Mouse (Mus musculus): ENCODE measurements around the gene Cfdp1. TPM values are rescaled to one million over a fixed set of nuclear protein-coding genes. Genes with fewer than 3 reads are reported as not detected.

The Cfdp1 gene
- polyA plus RNA-seq, 1 experiment from 2014 or later, result 184 TPM

DNA sequence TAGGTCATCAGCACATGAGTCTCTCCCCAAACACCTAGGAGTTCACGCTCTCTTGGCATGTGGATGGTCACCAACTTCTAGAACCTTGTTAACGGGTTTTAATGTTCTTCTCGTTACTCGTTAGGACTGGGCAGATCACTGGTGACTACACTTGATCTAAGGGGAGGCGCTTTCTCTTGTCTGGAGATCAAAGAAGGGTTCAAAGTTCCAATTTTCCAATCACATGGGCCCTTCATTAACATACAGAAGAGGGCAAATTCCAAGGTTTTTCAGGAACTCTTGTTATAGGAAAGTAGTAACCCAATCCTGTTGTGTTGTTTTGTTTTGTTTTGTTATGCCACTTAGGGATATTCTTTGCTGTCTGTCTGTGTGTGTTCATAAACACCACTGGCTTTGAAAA, 95.3 kb downstream of the Cfdp1 start:
- 68% methylated on average over 5 of the region's 5 CpGs for WGBS
- no peak for ATAC-seq
- Histone ChIP-seq H3K4me2 (no peak overlapping the region), H3K4me1 (peaks cover 3% of the 10 kb centered on the region; the same call in 1 of the 2 replicates), H3K27ac (no peak overlapping the region), H3K27me3 (no peaks in the 10 kb centered on the region), H3K9ac (no peak overlapping the region), H3K9me3 (replicated peaks) (no peaks in the 10 kb centered on the region), H3K4me3 (no peak overlapping the region), H3K36me3 (ENCODE audit: poor library complexity, severe bottlenecking) (no peaks in the 10 kb centered on the region)

DNA sequence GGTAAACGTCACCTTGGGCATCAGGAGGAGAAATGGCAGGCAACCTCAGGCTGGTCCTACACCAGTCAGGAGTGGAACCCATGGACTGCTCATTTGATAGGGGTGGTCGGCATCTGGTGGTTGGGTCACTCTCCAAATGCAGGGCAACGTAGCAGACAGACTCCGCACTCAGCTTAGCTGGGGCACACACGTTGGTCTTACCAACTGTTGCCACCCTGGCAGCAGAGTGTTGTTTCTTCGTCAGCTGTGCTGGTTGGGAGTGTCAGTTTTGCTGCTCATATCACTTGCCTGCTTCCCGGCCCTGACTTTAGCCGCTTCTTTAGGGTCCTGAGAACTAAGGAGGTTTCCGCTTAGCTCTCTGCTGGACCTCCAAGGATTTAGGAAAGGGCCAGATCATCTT, 96.5 kb downstream of the Cfdp1 start:
- no peak for ATAC-seq
- H3K27me3 ChIP-seq, result no peaks in the 10 kb centered on the region
- H3K27ac ChIP-seq, result no peak overlapping the region
- peaks cover 3% of the 10 kb centered on the region; the same call in 1 of the 2 replicates for H3K4me1 ChIP-seq
- H3K4me2 ChIP-seq, result no peak overlapping the region
- 95% methylated on average over 9 of the region's 9 CpGs for WGBS
- no peaks in the 10 kb centered on the region for H3K9me3 ChIP-seq (replicated peaks)
- no peak overlapping the region for H3K4me3 ChIP-seq
- H3K36me3 ChIP-seq (ENCODE audit: poor library complexity, severe bottlenecking), result no peaks in the 10 kb centered on the region
- no peak overlapping the region for H3K9ac ChIP-seq

DNA sequence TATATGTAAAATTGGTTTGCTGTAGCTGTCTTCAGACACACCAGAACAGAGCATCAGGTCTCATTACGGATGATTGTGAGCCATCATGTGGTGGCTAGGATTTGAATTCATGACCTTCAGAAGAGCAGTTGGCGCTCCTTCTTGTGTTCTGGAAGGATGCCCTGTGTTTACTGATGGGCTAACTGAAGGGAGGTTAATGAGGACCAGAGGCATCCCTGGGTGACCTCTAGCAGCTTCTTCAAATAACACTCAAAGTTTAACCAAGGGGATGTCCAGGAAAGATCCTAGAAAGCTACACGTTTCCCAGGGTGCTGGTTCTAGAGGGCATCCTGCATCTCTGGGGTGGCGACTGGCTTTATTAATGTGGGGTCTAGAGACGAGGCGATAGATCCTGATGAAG, 99.4 kb downstream of the Cfdp1 start:
- Histone ChIP-seq H3K4me2 (no peak overlapping the region), H3K27me3 (no peaks in the 10 kb centered on the region), H3K9ac (no peak overlapping the region), H3K36me3 (ENCODE audit: poor library complexity, severe bottlenecking) (no peaks in the 10 kb centered on the region), H3K4me3 (no peak overlapping the region), H3K4me1 (no peaks in the 10 kb centered on the region), H3K9me3 (replicated peaks) (no peaks in the 10 kb centered on the region), H3K27ac (no peak overlapping the region)
- no peak for ATAC-seq
- WGBS, result 94% methylated on average over 6 of the region's 6 CpGs

DNA sequence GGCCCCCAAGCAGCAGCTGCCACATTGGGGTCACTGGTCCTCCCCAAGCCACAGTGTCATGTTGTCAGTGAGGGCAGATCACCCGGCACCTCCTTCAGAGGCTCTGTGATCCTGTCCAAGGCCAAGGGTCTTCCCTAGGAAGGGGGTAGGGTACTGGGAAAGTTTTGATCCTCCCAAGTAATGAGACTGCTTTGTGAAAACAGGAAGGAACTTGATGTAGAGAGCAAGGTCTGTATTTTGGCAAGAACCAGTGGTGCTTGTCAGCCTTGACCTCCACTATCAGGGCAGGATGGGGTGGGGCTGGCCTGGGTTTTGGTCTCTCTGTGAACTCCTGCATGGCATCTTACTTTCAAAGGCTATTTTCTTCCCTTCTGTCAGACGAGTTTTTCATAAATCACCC, 100.0 kb downstream of the Cfdp1 start:
- Histone ChIP-seq H3K4me2 (no peak overlapping the region), H3K36me3 (ENCODE audit: poor library complexity, severe bottlenecking) (no peaks in the 10 kb centered on the region), H3K4me1 (no peaks in the 10 kb centered on the region), H3K4me3 (no peak overlapping the region), H3K9me3 (replicated peaks) (no peaks in the 10 kb centered on the region), H3K27me3 (no peaks in the 10 kb centered on the region), H3K9ac (no peak overlapping the region), H3K27ac (no peak overlapping the region)
- no peak for ATAC-seq
- WGBS, result 69% methylated on average over 2 of the region's 2 CpGs

DNA sequence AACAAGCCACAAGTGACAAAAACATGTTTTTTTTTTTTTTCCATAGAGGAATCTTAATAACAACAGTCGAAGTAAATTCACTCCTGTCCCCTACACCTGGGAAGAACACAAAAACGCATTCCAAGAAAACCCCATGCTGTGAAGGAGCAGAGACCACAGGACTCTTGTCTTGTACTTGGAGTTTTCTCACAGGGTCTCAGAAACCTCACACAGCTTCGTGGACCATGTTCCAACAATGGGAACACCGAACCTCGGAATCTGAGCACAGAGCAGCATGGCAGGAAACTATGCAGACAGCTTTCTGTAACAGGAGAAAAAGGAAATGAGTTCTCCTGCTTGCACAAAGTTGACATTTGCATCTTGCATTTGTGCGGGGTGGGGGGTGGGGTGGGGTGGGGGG, 105.3 kb downstream of the Cfdp1 start:
- no peak for ATAC-seq
- Histone ChIP-seq H3K36me3 (ENCODE audit: poor library complexity, severe bottlenecking) (no peaks in the 10 kb centered on the region), H3K9ac (no peak overlapping the region), H3K27me3 (no peaks in the 10 kb centered on the region), H3K4me1 (peaks cover 24% of the 10 kb centered on the region), H3K4me3 (no peak overlapping the region), H3K4me2 (no peak overlapping the region), H3K9me3 (replicated peaks) (no peaks in the 10 kb centered on the region), H3K27ac (no peak overlapping the region)
- WGBS, result 62% methylated on average over 6 of the region's 6 CpGs

DNA sequence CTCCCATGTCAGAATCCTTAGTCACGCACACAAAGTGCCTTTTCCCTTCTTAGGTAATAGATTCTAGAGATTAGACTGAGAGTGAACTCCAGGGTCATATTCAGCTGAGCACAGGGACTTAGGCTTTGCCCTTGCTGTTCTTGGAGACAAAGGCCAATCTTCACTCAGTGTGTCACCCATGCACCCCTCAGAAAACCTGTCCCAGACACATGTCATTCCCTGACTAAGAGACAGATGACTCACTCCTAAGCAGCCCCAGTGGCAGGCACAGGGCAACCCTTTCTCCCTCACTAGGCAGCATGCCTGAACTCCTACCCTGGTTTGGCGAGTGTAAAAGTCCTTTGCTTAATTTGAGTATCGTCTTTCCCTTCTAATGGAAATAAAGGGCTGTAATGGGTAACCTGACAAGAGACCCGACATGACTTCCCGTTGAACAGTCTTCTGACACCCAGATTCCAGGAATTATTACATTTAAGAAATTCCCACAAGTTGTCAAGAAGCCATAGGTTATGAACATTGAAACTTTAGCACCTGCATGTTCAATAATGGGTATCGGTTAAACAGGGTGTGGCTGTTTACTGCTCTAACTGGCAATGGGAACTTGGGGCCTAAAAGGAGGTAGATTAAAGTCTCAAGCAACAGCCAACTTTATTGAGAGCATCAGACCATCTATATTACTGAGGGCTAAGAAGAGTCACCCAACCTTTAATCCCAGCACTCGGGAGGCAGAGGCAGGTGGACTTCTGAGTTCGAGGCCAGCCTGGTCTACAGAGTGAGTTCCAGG, 106.0 kb downstream of the Cfdp1 start:
- no peak overlapping the region for H3K9ac ChIP-seq
- ATAC-seq, result no peak
- no peak overlapping the region for H3K27ac ChIP-seq
- H3K9me3 ChIP-seq (replicated peaks), result no peaks in the 10 kb centered on the region
- no peak overlapping the region for H3K4me2 ChIP-seq
- H3K36me3 ChIP-seq (ENCODE audit: poor library complexity, severe bottlenecking), result no peaks in the 10 kb centered on the region
- H3K4me3 ChIP-seq, result no peak overlapping the region
- no peaks in the 10 kb centered on the region for H3K27me3 ChIP-seq
- 89% methylated on average over 8 of the region's 8 CpGs for WGBS
- peaks cover 24% of the 10 kb centered on the region for H3K4me1 ChIP-seq

DNA sequence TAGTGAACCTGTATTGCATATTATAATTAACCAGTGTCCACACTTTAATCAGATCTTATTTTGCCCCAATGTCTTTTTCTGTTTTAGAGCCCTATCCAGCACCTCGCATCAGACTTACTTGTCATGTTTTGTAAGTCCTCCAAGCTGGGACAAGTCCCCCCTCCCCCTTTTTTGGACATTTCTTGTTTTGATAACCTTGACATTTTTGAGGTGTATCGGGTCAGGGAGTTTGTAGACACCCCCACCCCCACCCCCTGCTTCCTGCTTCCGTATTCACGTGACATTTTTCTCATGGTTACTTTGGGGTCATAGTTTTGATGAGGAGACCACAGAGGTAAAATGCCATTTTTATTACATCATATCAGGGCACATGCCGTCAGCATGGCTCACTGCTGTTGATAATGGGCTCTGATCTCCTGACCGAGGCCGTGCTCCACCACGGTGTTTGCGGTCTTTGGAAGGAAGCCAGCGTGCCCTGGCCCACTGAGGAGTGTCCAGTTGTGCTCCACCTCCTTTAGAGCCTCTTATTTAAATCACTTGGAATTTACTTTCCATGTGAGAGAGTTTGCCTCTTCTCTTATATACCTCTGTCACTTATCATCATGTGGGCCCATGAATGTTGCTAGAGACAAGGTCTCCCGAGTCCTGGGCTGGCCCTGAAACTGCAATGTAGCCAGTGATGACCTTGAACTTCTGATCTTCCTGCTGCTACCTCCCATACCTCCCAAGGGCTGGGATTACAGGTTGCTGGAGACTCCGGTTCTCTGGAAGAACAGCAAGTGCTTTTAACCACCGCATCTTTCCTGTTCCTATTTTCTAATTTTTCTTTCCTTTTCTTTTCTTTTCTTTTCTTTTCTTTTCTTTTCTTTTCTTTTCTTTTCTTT, 107.3 kb downstream of the Cfdp1 start:
- H3K4me1 ChIP-seq, result peaks cover 37% of the 10 kb centered on the region
- no peak overlapping the region for H3K9ac ChIP-seq
- 81% methylated on average over 13 of the region's 13 CpGs for WGBS
- H3K4me3 ChIP-seq, result no peak overlapping the region
- no peak for ATAC-seq
- no peak overlapping the region for H3K4me2 ChIP-seq
- no peaks in the 10 kb centered on the region for H3K9me3 ChIP-seq (replicated peaks)
- no peak overlapping the region for H3K27ac ChIP-seq
- H3K36me3 ChIP-seq (ENCODE audit: poor library complexity, severe bottlenecking), result no peaks in the 10 kb centered on the region
- H3K27me3 ChIP-seq, result no peaks in the 10 kb centered on the region

DNA sequence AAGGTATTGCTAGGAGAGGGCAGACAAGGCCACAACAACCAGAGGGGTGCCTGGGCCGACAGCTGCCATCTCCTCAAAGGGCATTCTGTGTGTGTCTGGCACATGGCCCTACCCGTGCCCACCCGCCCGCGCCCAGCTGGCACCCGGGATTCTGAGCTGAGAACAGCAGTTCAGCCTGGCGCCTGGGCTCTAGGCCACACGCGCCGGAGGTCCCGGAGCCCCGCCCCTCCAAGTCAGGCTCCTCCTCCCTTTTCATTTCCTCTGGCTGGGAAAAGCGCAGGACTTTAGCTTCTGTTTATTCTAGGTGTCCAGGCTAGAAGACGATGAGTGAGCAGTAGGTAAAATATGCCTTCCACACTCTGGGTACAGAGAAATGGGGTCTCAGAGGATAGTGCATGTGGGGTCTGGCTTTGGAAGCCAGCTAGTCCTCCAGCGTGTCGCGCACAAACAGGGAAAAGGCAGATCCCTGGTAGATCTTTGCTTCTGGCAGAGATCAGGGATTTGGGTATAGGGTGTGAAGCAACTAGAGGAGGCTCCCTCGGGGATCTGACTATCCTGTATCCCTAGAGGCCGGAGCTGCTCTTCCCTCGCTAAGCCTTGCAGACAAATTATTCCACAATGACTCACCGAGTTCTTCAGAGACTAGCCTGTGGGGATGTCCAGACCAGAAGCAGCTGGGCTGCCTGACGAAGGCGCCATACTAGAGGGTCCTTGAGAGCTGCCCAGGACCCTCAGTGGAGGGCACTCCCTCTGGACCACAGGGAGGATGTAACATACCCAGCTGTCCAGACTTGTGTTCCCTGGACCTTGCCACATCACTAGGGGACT, 108.3 kb downstream of the Cfdp1 start:
- no peaks in the 10 kb centered on the region for H3K9me3 ChIP-seq (replicated peaks)
- peak overlapping the region; percentile 41 for H3K4me2 ChIP-seq
- H3K9ac ChIP-seq, result 0 out of 2 replicates have a peak overlapping the region, but pooled peaks have one; percentile 14
- ATAC-seq, result peak; percentile 76
- H3K27me3 ChIP-seq, result no peaks in the 10 kb centered on the region
- H3K27ac ChIP-seq, result peak overlapping the region; percentile 73
- H3K36me3 ChIP-seq (ENCODE audit: poor library complexity, severe bottlenecking), result no peaks in the 10 kb centered on the region
- H3K4me1 ChIP-seq, result peaks cover 47% of the 10 kb centered on the region
- WGBS, result 6% methylated on average over 22 of the region's 23 CpGs
- peak overlapping the region; percentile 3; the same call in 1 of the 2 replicates for H3K4me3 ChIP-seq

DNA sequence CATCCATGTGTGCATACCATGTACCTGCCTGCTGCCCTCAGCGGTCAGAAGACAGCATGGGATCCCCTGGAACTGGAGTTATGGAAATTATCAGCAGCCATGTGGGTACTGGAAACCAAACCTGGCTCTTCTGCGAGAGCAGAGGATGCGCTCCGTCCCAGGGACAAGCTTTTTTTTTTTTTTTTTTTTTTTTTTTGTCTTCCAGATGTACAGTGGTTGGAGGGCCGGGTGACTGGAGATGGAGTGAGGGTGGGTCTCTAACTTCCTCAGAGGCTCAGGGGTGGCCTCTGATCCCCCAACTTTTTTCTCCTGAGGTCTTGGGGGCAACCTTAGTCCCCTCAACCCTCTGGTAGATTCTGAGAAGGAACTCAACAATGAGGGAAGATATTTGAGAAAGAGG, 109.0 kb downstream of the Cfdp1 start:
- peaks cover 54% of the 10 kb centered on the region for H3K4me1 ChIP-seq
- H3K9me3 ChIP-seq (replicated peaks), result no peaks in the 10 kb centered on the region
- WGBS, result 47% methylated on average over 5 of the region's 5 CpGs
- no peaks in the 10 kb centered on the region for H3K27me3 ChIP-seq
- no peaks in the 10 kb centered on the region for H3K36me3 ChIP-seq (ENCODE audit: poor library complexity, severe bottlenecking)
- H3K27ac ChIP-seq, result peak overlapping the region; percentile 73
- no peak for ATAC-seq
- 0 out of 2 replicates have a peak overlapping the region, but pooled peaks have one; percentile 14 for H3K9ac ChIP-seq
- H3K4me3 ChIP-seq, result no peak overlapping the region
- H3K4me2 ChIP-seq, result peak overlapping the region; percentile 41

DNA sequence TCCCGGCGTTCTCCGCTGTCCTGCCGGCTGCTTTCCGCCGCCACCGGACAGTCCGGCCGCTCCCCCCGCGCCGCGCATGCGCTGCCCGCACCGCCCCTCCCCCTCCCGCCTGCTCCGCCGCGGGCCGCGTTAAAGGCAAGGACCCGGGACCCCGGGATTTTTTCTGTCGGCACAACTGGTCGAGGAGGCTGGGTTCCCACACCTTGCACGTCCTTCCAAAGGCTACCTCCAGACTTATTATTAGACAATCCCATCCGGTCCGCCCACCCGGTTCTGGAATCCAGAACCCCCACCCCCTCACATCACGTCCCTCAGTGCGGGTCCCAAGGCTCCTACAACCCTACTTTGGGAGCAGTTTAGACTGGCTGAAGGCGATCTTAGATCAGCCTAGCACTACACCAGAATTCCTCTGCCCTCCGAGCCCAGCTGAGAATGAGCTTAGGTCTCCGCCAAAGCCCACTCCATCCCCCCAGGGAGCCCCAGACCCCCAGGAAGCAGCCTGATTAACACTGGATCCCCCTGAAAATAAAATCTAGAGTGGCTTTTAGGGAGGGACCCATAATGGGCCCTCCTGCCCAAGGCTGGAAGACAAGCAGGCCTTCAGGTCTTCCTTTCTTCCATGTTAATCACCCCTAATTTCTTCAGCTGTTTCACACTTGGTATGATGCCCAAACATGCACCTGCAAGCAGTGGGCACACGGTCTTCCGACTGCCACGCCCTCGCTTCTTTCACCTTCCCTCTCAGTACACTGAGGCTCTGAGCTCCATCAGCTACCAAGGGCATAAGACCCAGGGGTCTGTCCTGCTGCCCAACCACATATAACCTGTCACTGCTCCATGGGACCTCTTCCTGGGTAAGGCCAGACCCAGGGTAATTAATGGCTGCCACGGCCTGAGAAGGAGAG, 110.0 kb downstream of the Cfdp1 start, which contains the start of gene Bcar1:
TSS of gene Bcar1 (minus strand) at position 18 of the 905 bp plus-strand sequence.
- H3K27me3 ChIP-seq, result no peaks in the 10 kb centered on the region
- H3K36me3 ChIP-seq (ENCODE audit: poor library complexity, severe bottlenecking), result no peaks in the 10 kb centered on the region
- peak within 1 kb of the TSS; percentile 75 for H3K4me2 ChIP-seq
- peak within 1 kb of the TSS; percentile 74 for H3K4me3 ChIP-seq
- peak; percentile 57 for ATAC-seq
- peaks cover 64% of the 10 kb centered on the region for H3K4me1 ChIP-seq
- H3K27ac ChIP-seq, result peak within 1 kb of the TSS; percentile 84
- no peaks in the 10 kb centered on the region for H3K9me3 ChIP-seq (replicated peaks)
- peak within 1 kb of the TSS; percentile 98 for H3K9ac ChIP-seq
- WGBS, result 12% methylated on average over 26 of the region's 40 CpGs
